Mouse (Mus musculus): ENCODE data around the gene Rsrp1.

GRCm38 (mm10) chr4:134913413-134913812, 10.0 kb upstream of the Rsrp1 start:
- TF ChIP-seq CTCF (IDR thresholded peaks at IDR 0.05; ENCODE audit: borderline replicate concordance, extremely low read depth, insufficient read depth, insufficient read length): peak; percentile 72; the same call in 1 of the 2 replicates
- no peak for TF ChIP-seq POLR2A (IDR thresholded peaks at IDR 0.05; ENCODE audit: borderline replicate concordance, extremely low read depth, insufficient read depth, insufficient read length, poor library complexity, severe bottlenecking)

All from brain, embryonic 14.5 days (tissue).